Mouse (Mus musculus): ENCODE data around the gene Olfr124. TPM values are rescaled to one million over a fixed set of nuclear protein-coding genes. Genes with fewer than 3 reads are reported as not detected.

Olfr124 gene
- not detected for total RNA-seq (2021)
- long read RNA-seq, experiment 1, result 0 reads
- long read RNA-seq, experiment 2, result 0 reads

GRCm38 (mm10) chr17:37799588-37799987 is at the start of gene Olfr124:
TSS of gene Olfr124 (plus strand) at chr17:37799888.
- no peak for DNase-seq (ENCODE audit: low spot score in 2 of 2)

DNA sequence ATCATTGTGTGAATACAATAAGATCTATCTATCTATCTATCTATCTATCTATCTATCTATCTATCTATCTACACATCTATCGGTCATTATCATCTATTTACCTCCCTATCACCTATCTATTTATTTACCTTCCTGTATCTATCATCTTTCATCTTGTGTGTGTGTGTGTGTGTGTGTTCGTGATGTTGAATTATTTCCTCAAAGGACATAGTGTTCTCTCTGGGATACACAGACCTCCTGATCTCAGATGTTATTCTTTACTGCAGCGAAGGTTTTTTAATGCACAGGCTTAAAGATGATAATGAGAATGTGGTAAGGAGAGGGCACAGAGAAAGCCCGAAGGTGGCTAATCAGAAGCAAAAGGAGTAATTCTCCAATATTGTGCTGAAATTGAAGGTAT is 31.4 kb upstream of the Olfr124 start, which contains the start of gene Olfr122:
Olfr122 (plus strand) TSS at position 301 of the 400 bp plus-strand sequence.
- DNase-seq (ENCODE audit: low spot score in 2 of 2), result no peak

GRCm38 (mm10) chr17:37793229-37793628 is 6.5 kb upstream of the Olfr124 start, which contains the start of gene Olfr123:
TSS of gene Olfr123 (plus strand) at chr17:37793529.
- DNase-seq (ENCODE audit: low spot score in 2 of 2), result no peak

- no peak for DNase-seq (ENCODE audit: low spot score in 2 of 2)
Observed at GRCm38 (mm10) chr17:37832649-37833048, 33.0 kb downstream of the Olfr124 start, which contains the start of gene Olfr125. TSS of gene Olfr125 (plus strand) at chr17:37832949.

DNA sequence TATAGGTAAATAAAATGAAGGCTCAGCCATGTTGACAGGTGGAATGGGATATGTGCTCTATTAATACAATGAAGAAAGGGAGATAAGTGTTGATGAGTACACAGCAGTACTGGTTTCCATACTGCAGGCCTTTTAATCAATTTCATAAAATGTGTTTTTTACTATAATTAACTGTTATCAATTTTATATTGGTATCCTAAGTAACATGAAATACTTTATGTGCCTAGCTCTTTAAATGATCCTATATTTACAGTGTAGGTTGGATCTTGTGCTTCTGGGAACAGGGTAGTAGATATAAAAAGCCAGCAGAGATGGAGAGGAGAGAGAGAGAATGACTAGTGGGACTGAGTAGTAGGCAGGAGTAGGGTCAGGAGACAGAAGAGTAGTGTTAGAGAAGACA is 47.5 kb downstream of the Olfr124 start, which contains the start of gene Olfr126:
Olfr126 (plus strand) TSS at position 301 of the 400 bp plus-strand sequence.
- DNase-seq (ENCODE audit: low spot score in 2 of 2), result no peak

Other genes starting within 250 kb of the Olfr124 start
- not detected for gene Olfr112, start 230.4 kb upstream of the Olfr124 start, total RNA-seq (2021)
- gene Olfr113, start 222.2 kb upstream of the Olfr124 start, total RNA-seq (2021), result not detected
- not detected for gene Olfr114, start 207.1 kb upstream of the Olfr124 start, total RNA-seq (2021)
- gene Olfr115, start 172.8 kb upstream of the Olfr124 start, total RNA-seq (2021), result not detected
- not detected for gene Olfr116, start 172.7 kb upstream of the Olfr124 start, total RNA-seq (2021)
- not detected for gene Olfr117, start 136.1 kb upstream of the Olfr124 start, total RNA-seq (2021)
- not detected for gene Olfr118, start 132.9 kb upstream of the Olfr124 start, total RNA-seq (2021)
- gene Olfr119, start 103.3 kb upstream of the Olfr124 start, total RNA-seq (2021), result not detected
- not detected for gene Olfr120, start 78.1 kb upstream of the Olfr124 start, total RNA-seq (2021)
- gene Olfr121, start 51.0 kb upstream of the Olfr124 start, total RNA-seq (2021), result not detected
- gene Olfr122, start 31.3 kb upstream of the Olfr124 start, total RNA-seq (2021), result not detected
- gene Olfr123, start 6.4 kb upstream of the Olfr124 start, total RNA-seq (2021), result not detected
- not detected for gene Olfr125, start 33.1 kb downstream of the Olfr124 start, total RNA-seq (2021)
- not detected for gene Olfr126, start 47.6 kb downstream of the Olfr124 start, total RNA-seq (2021)
- not detected for gene Olfr127, start 100.5 kb downstream of the Olfr124 start, total RNA-seq (2021)
- not detected for gene Olfr128, start 120.7 kb downstream of the Olfr124 start, total RNA-seq (2021)
- gene Olfr761, start 153.2 kb downstream of the Olfr124 start, total RNA-seq (2021), result not detected